Mouse (Mus musculus): ENCODE measurements at regions not wholly inside any gene's neighbourhood (a gene's known extent, or its start where the extent isn't known, plus 50 kb on each side); places are given as distances from the start of the nearest gene placed in this dataset.

DNA sequence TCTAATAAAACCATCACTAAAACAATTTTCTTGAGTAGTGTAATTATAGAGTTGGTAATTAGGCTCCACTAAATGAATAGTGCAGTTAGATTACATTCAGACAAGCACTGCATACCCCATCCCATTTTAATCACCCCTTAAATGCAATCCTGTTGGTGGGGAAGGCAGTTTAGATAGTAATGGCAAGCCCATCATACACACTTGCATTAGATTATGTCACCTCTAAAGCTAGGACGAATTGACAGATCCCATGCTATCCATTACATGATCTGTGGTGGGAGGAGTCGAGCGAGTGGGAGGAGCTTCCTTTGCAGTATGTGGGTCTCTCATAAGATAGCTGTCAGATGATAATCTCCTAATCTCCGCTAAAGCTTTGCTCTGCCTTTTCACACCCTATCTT is 247.9 kb upstream of the Prkcq start:
- ATAC-seq (ENCODE audit: low read depth), result no peak

DNA sequence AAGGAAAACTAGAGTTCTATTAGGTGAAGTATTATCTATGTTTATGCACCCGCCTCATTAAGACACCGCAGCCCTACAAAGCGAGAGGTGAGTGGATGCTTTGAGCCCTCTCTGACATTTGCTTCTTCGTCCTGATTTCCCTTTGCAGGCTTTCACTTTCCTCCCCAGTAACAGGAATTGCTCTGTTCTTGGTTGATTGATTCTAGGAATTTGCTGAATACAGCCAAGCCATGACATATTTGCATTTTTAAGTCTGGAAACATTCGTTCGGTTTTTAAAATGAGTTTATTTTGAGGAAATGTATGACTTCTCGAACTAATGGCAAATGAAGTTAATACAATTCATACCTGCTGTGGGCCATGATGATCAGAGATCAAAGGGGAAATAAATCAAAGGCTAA is 246.5 kb upstream of the Prkcq start:
- no peaks in the 10 kb centered on the region for H3K36me3 ChIP-seq (ENCODE audit: control insufficient read depth, insufficient read depth, low read length)
- 61% methylated on average over 7 of the region's 7 CpGs for WGBS
- 0 out of 2 replicates have a peak, but pooled peaks cover 8% of the 10 kb centered on the region for H3K4me1 ChIP-seq (ENCODE audit: control insufficient read depth, insufficient read depth, low read length)
- H3K27ac ChIP-seq (replicated peaks; ENCODE audit: low read depth, low read length), result no peak overlapping the region
- no peak overlapping the region for H3K9ac ChIP-seq (ENCODE audit: low read depth, low read length)
- H3K27me3 ChIP-seq (replicated peaks; ENCODE audit: control insufficient read depth, insufficient read depth, low read length), result no peaks in the 10 kb centered on the region
- no peak overlapping the region for H3K4me2 ChIP-seq (ENCODE audit: low read depth, low read length)
- H3K9me3 ChIP-seq (ENCODE audit: control insufficient read depth, low read length), result no peaks in the 10 kb centered on the region
- ATAC-seq (ENCODE audit: low read depth) (no peak), DNase-seq (ENCODE audit: low spot score) (no peak)
- H3K4me3 ChIP-seq (ENCODE audit: low read depth, low read length), result no peak overlapping the region

More for the DNA sequence above, 247.9 kb upstream of the Prkcq start:
- WGBS, result 73% methylated on average over 4 of the region's 4 CpGs
- no peak overlapping the region for H3K27ac ChIP-seq (replicated peaks; ENCODE audit: low read depth, low read length)
- no peaks in the 10 kb centered on the region for H3K9me3 ChIP-seq (ENCODE audit: control insufficient read depth, low read length)
- 0 out of 2 replicates have a peak, but pooled peaks cover 8% of the 10 kb centered on the region for H3K4me1 ChIP-seq (ENCODE audit: control insufficient read depth, insufficient read depth, low read length)
- H3K9ac ChIP-seq (ENCODE audit: low read depth, low read length), result no peak overlapping the region
- H3K4me2 ChIP-seq (ENCODE audit: low read depth, low read length), result no peak overlapping the region
- H3K36me3 ChIP-seq (ENCODE audit: control insufficient read depth, insufficient read depth, low read length), result no peaks in the 10 kb centered on the region
- DNase-seq (ENCODE audit: low spot score), result no peak
- no peaks in the 10 kb centered on the region for H3K27me3 ChIP-seq (replicated peaks; ENCODE audit: control insufficient read depth, insufficient read depth, low read length)
- no peak overlapping the region for H3K4me3 ChIP-seq (ENCODE audit: low read depth, low read length)

DNA sequence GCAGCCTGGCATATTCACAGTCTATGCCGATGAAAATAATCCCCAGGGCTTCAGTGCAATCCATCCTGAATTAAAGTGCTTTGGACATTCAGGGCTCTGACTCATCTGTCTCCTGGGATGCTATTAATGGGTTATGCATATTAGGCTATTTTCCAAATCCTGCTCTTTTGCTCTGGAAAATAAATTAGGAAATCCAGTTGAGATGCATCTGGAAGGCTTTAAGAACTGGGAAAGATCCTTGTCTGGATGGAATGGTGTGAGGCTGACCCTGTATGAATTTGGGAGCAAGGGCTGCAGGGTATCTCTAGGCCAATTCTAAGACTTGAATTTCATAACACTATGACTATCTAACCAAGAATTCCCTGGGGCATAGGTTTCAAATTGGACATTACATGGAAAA is 234.5 kb upstream of the Prkcq start:
- no peak for ATAC-seq (ENCODE audit: low read depth)
- Histone ChIP-seq H3K4me2 (ENCODE audit: low read depth, low read length) (no peak overlapping the region), H3K27ac (replicated peaks; ENCODE audit: low read depth, low read length) (no peak overlapping the region), H3K27me3 (replicated peaks; ENCODE audit: control insufficient read depth, insufficient read depth, low read length) (no peaks in the 10 kb centered on the region), H3K9me3 (ENCODE audit: control insufficient read depth, low read length) (no peaks in the 10 kb centered on the region), H3K4me1 (ENCODE audit: control insufficient read depth, insufficient read depth, low read length) (no peaks in the 10 kb centered on the region), H3K9ac (ENCODE audit: low read depth, low read length) (no peak overlapping the region), H3K4me3 (ENCODE audit: low read depth, low read length) (no peak overlapping the region), H3K36me3 (ENCODE audit: control insufficient read depth, insufficient read depth, low read length) (no peaks in the 10 kb centered on the region)
- 58% methylated on average over 1 of the region's 1 CpGs for WGBS
- peak; percentile 24 for DNase-seq (ENCODE audit: low spot score)

GRCm38 (mm10) chr2:10965224-10965623 is 206.7 kb upstream of the Prkcq start:
- no peaks in the 10 kb centered on the region for H3K9me3 ChIP-seq (ENCODE audit: control insufficient read depth, low read length)
- H3K9ac ChIP-seq (ENCODE audit: low read depth, low read length), result no peak overlapping the region
- peak; percentile 79 for DNase-seq (ENCODE audit: low spot score)
- peak; percentile 50; the same call in 1 of the 2 replicates for ATAC-seq (ENCODE audit: low read depth)
- 48% methylated on average over 7 of the region's 7 CpGs for WGBS
- no peaks in the 10 kb centered on the region for H3K27me3 ChIP-seq (replicated peaks; ENCODE audit: control insufficient read depth, insufficient read depth, low read length)
- H3K27ac ChIP-seq (replicated peaks; ENCODE audit: low read depth, low read length), result no peak overlapping the region
- H3K4me2 ChIP-seq (ENCODE audit: low read depth, low read length), result no peak overlapping the region
- peaks cover 4% of the 10 kb centered on the region; the same call in 1 of the 2 replicates for H3K4me1 ChIP-seq (ENCODE audit: control insufficient read depth, insufficient read depth, low read length)
- H3K36me3 ChIP-seq (ENCODE audit: control insufficient read depth, insufficient read depth, low read length), result no peaks in the 10 kb centered on the region
- no peak overlapping the region for H3K4me3 ChIP-seq (ENCODE audit: low read depth, low read length)

DNA sequence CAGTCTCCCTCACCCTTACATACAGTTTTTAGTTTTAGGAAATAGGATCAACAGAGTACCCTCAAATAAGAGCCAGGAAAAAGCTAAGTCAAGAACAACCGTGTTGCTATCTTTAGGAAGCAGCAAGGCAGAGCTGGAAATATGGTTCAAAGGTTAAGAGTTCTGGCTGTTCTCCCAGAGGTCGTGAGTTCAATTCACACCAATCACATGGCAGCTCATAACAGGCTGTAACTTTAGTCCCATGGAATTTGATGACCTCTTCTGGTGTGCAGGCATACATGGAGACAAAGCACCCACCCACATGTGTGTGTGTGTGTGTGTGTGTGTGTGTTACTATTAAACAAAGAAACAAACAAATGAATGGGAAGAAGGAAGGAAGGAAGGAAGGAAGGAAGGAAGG is 205.0 kb upstream of the Prkcq start:
- 58% methylated on average over 2 of the region's 2 CpGs for WGBS
- no peak for DNase-seq (ENCODE audit: low spot score)

DNA sequence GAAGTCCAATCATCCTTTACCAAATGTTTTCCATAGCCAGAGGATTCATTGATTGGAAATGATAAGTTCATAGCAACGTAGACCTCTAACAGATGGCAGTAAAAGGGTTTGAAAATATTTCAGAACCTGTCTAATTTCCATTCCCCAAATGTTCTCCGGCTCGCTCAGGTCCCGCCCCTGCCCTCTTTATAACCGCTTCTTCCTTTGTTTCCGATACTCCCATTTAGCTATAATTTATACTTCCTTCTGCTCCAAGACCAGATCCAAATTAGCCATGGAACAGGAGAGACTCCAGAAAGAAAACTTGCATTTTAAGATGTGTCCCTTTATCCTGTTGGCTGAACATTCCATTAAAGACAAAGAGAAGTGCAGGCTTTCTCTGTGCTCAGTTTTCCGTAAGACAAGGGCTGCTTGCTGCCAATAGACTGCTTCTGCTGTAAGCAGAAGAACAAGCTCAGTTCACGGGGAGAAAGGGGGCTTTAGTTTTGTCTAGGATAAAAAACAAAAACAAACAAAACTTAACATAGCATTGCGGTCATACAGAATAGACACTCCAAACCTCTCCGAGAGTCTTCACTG is 202.7 kb upstream of the Prkcq start:
- no peak for DNase-seq (ENCODE audit: low spot score)
- WGBS, result 74% methylated on average over 10 of the region's 10 CpGs

More for the DNA sequence above, 205.0 kb upstream of the Prkcq start:
- Histone ChIP-seq H3K9ac (ENCODE audit: low read depth, low read length) (no peak overlapping the region), H3K9me3 (ENCODE audit: control insufficient read depth, low read length) (no peaks in the 10 kb centered on the region), H3K27me3 (replicated peaks; ENCODE audit: control insufficient read depth, insufficient read depth, low read length) (no peaks in the 10 kb centered on the region), H3K27ac (replicated peaks; ENCODE audit: low read depth, low read length) (no peak overlapping the region), H3K4me2 (ENCODE audit: low read depth, low read length) (no peak overlapping the region), H3K4me3 (ENCODE audit: low read depth, low read length) (no peak overlapping the region), H3K36me3 (ENCODE audit: control insufficient read depth, insufficient read depth, low read length) (no peaks in the 10 kb centered on the region), H3K4me1 (ENCODE audit: control insufficient read depth, insufficient read depth, low read length) (peaks cover 4% of the 10 kb centered on the region; the same call in 1 of the 2 replicates)
- no peak for ATAC-seq (ENCODE audit: low read depth)

DNA sequence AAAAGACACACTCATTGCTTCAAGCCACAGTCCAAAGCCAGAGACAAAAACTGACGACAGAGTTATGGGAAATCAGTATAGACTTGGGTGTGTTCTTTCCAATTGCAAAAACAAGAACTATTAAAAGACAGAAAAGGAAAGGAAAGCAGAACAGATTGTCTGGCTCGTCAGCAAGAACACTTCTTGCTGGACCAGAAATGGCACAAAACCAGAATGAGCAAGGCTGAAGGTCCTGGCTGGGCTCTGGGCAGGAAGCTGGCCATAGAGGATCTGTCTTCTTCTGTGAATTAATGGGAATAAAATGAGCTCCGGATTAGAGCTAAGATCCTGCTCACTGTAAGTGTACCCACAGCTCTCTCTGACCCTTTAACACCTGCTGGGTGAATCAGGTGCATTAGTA is 199.9 kb upstream of the Prkcq start:
- Histone ChIP-seq H3K4me2 (ENCODE audit: low read depth, low read length) (no peak overlapping the region), H3K9ac (ENCODE audit: low read depth, low read length) (no peak overlapping the region), H3K27me3 (replicated peaks; ENCODE audit: control insufficient read depth, insufficient read depth, low read length) (no peaks in the 10 kb centered on the region), H3K4me3 (ENCODE audit: low read depth, low read length) (no peak overlapping the region), H3K4me1 (ENCODE audit: control insufficient read depth, insufficient read depth, low read length) (no peaks in the 10 kb centered on the region), H3K9me3 (ENCODE audit: control insufficient read depth, low read length) (no peaks in the 10 kb centered on the region), H3K36me3 (ENCODE audit: control insufficient read depth, insufficient read depth, low read length) (no peaks in the 10 kb centered on the region), H3K27ac (replicated peaks; ENCODE audit: low read depth, low read length) (no peak overlapping the region)
- DNase-seq (ENCODE audit: low spot score), result no peak
- no peak for ATAC-seq (ENCODE audit: low read depth)
- WGBS, result 60% methylated on average over 3 of the region's 3 CpGs

More for the DNA sequence above, 202.7 kb upstream of the Prkcq start:
- no peaks in the 10 kb centered on the region for H3K27me3 ChIP-seq (replicated peaks; ENCODE audit: control insufficient read depth, insufficient read depth, low read length)
- no peak for ATAC-seq (ENCODE audit: low read depth)
- H3K27ac ChIP-seq (replicated peaks; ENCODE audit: low read depth, low read length), result no peak overlapping the region
- no peak overlapping the region for H3K9ac ChIP-seq (ENCODE audit: low read depth, low read length)
- H3K36me3 ChIP-seq (ENCODE audit: control insufficient read depth, insufficient read depth, low read length), result no peaks in the 10 kb centered on the region
- H3K4me3 ChIP-seq (ENCODE audit: low read depth, low read length), result no peak overlapping the region
- no peaks in the 10 kb centered on the region for H3K9me3 ChIP-seq (ENCODE audit: control insufficient read depth, low read length)
- H3K4me2 ChIP-seq (ENCODE audit: low read depth, low read length), result no peak overlapping the region
- H3K4me1 ChIP-seq (ENCODE audit: control insufficient read depth, insufficient read depth, low read length), result peaks cover 4% of the 10 kb centered on the region; the same call in 1 of the 2 replicates

DNA sequence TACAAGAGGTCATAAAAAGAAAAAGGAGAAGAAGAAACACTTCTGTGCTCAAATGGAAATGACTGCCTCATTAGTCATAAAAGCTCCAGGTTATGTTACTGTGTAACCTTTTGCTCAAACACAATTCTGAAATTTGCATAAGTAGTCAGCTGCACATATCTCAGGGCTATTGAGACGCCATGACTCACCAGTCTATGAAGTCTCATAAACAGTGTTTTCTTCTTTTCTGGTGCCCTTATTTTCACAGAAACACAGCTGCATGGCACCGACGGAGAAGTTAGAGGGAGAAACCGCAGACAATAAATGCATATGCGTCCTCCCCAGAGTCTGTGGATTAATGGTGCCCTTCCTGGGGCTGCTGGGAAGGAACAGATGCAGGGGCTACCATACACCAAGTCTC is 193.1 kb upstream of the Prkcq start:
- no peak for ATAC-seq (ENCODE audit: low read depth)
- DNase-seq (ENCODE audit: low spot score), result peak; percentile 10
- WGBS, result 70% methylated on average over 5 of the region's 5 CpGs

DNA sequence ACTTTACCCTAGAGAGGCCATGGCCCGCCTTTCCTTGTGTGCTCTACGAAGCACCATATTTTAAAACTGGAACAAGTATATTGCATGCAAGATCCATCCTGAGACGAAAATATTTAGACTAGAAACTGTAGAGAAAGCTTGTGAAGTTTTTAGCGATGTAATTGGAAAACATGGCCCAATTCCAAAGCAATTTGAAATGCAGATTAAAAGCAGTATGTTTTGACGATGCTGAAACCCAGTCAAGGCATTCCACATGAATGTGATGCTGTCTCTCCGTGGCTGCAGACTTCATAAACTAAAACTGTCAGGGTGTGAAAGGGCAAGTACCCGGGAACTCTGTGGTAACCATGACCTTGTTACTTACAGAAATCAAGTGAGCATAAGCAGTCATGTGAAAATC is 185.8 kb upstream of the Prkcq start:
- Histone ChIP-seq H3K9ac (ENCODE audit: low read depth, low read length) (no peak overlapping the region), H3K4me1 (ENCODE audit: control insufficient read depth, insufficient read depth, low read length) (0 out of 2 replicates have a peak, but pooled peaks cover 2% of the 10 kb centered on the region), H3K27me3 (replicated peaks; ENCODE audit: control insufficient read depth, insufficient read depth, low read length) (no peaks in the 10 kb centered on the region), H3K4me2 (ENCODE audit: low read depth, low read length) (no peak overlapping the region), H3K9me3 (ENCODE audit: control insufficient read depth, low read length) (no peaks in the 10 kb centered on the region), H3K27ac (replicated peaks; ENCODE audit: low read depth, low read length) (no peak overlapping the region), H3K36me3 (ENCODE audit: control insufficient read depth, insufficient read depth, low read length) (no peaks in the 10 kb centered on the region), H3K4me3 (ENCODE audit: low read depth, low read length) (no peak overlapping the region)
- DNase-seq (ENCODE audit: low spot score) (peak; percentile 64), ATAC-seq (ENCODE audit: low read depth) (no peak)
- 44% methylated on average over 7 of the region's 7 CpGs for WGBS

More for the DNA sequence above, 193.1 kb upstream of the Prkcq start:
- no peak overlapping the region for H3K27ac ChIP-seq (replicated peaks; ENCODE audit: low read depth, low read length)
- no peaks in the 10 kb centered on the region for H3K36me3 ChIP-seq (ENCODE audit: control insufficient read depth, insufficient read depth, low read length)
- H3K9ac ChIP-seq (ENCODE audit: low read depth, low read length), result no peak overlapping the region
- no peaks in the 10 kb centered on the region for H3K27me3 ChIP-seq (replicated peaks; ENCODE audit: control insufficient read depth, insufficient read depth, low read length)
- no peaks in the 10 kb centered on the region for H3K4me1 ChIP-seq (ENCODE audit: control insufficient read depth, insufficient read depth, low read length)
- 0 out of 2 replicates have a peak, but pooled peaks cover 2% of the 10 kb centered on the region for H3K9me3 ChIP-seq (ENCODE audit: control insufficient read depth, low read length)
- no peak overlapping the region for H3K4me3 ChIP-seq (ENCODE audit: low read depth, low read length)
- H3K4me2 ChIP-seq (ENCODE audit: low read depth, low read length), result no peak overlapping the region

Measured in embryonic facial prominence, embryonic 14.5 days (tissue).